Mouse (Mus musculus) liver, postnatal 0 days (tissue): ENCODE results near the gene Birc7.

Experiments
- CTCF ChIP-seq: sonication (generic); IDR thresholded peaks from 2 replicates; pipeline ENCODE4 v1.5.1; 2016; ENCODE audit warnings: antibody characterized with exemption, low read depth
- EP300 ChIP-seq: IDR thresholded peaks from 2 replicates; pipeline ENCODE4 v1.6.1; 2016; ENCODE audit warnings: antibody characterized with exemption, low read depth, mild to moderate bottlenecking

DNA sequence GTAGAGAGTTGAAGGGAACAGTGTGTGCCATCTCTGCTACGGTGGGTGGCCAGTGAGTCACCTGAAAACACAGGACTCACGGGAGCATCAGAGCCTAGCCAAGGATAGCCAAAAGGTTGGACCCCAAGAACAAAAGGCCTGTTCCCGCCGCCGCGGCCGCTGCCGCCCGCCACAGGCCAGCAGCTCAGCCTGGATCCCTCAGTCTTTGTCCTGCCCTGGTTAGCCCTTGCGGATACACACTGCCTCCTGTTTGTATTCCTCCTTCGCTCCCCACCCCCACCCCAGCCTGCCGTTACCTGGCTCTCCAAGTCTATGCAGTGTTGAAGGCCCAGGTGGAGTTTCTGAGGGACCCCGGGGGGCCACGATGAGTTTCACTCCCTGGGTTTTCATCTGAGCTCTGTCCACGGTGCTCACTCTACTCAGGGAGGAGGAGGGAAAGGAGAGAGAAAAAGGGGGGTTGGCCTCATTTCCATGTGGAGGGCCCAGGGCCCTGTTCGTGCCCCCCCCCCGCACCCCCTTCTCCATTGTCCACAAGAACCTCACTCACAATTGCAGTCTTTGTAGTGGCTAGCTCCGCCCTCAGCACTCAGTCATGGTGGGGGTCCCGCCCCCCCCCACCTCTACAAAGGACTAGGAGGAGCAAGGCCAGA is 39.4 kb upstream of the Birc7 start:
- TF ChIP-seq CTCF = no peak
- TF ChIP-seq EP300 = no peak
